ENCODE assay signal across 23 mouse cellular contexts in genomic region chr15:63446288-63446687, GRCm38 (mm10).
DNase-seq lines count a peak whose midpoint lies in the region; ATAC-seq lines count a peak whose summit lies in the region.
"Had no signal": no experiment of that assay in that cellular context is flagged by ENCODE, and none has a peak within 500 bp of the region (broad histone marks: within the 10 kb centered on the region; RNA-seq: fewer than 3 reads in every experiment).

No protein-coding gene starts in this region.

- H3K4me3 ChIP-seq in kidney, embryonic 14.5 days (ENCODE audit: low read length) = no peak overlapping the region
- no peak overlapping the region for H3K4me3 ChIP-seq in kidney, embryonic 16.5 days (ENCODE audit: low read length)
- no peak overlapping the region for H3K4me3 ChIP-seq in embryonic facial prominence, embryonic 12.5 days
- H3K4me3 ChIP-seq in embryonic facial prominence, embryonic 14.5 days (ENCODE audit: low read depth, low read length) = no peak overlapping the region
- H3K4me3 ChIP-seq: embryonic facial prominence, embryonic 15.5 days; erythroblast, embryonic 14.5 days; forebrain, embryonic 10.5 days; forebrain, embryonic 12.5 days had no signal

- H3K9me3 ChIP-seq in kidney, embryonic 14.5 days (ENCODE audit: control insufficient read depth, low read length) = 0 out of 2 replicates have a peak, but pooled peaks cover 2% of the 10 kb centered on the region
- H3K9me3 ChIP-seq in kidney, embryonic 16.5 days (ENCODE audit: low read length) = no peaks in the 10 kb centered on the region
- no peaks in the 10 kb centered on the region for H3K9me3 ChIP-seq in embryonic facial prominence, embryonic 12.5 days
- H3K9me3 ChIP-seq in embryonic facial prominence, embryonic 14.5 days (ENCODE audit: control insufficient read depth, low read length) = no peaks in the 10 kb centered on the region
- H3K9me3 ChIP-seq: embryonic facial prominence, embryonic 15.5 days; forebrain, embryonic 10.5 days; forebrain, embryonic 12.5 days had no signal

- H3K9ac ChIP-seq in kidney, embryonic 14.5 days (ENCODE audit: low read depth, low read length) = no peak overlapping the region
- no peak overlapping the region for H3K9ac ChIP-seq in kidney, embryonic 16.5 days (replicated peaks; ENCODE audit: low read length)
- H3K9ac ChIP-seq in embryonic facial prominence, embryonic 12.5 days = no peak overlapping the region
- no peak overlapping the region for H3K9ac ChIP-seq in embryonic facial prominence, embryonic 14.5 days (ENCODE audit: low read depth, low read length)
- H3K9ac ChIP-seq: embryonic facial prominence, embryonic 15.5 days; forebrain, embryonic 12.5 days had no signal

- peak; percentile 74 for ATAC-seq in kidney, embryonic 14.5 days (ENCODE audit: low FRiP score, low TSS enrichment)
- ATAC-seq in kidney, embryonic 16.5 days (ENCODE audit: low FRiP score, low TSS enrichment) = no peak
- ATAC-seq in embryonic facial prominence, embryonic 12.5 days (ENCODE audit: insufficient number of reproducible peaks, insufficient read depth, low FRiP score, low TSS enrichment) = 0 out of 2 replicates have a peak, but pooled peaks have one; percentile 47
- peak; percentile 57; the same call in 1 of the 2 replicates for ATAC-seq in embryonic facial prominence, embryonic 14.5 days (ENCODE audit: low read depth)
- ATAC-seq: forebrain, embryonic 14.5 days; forebrain, embryonic 16.5 days had no signal

- peak overlapping the region; percentile 37; the same call in 1 of the 2 replicates for H3K27ac ChIP-seq in kidney, embryonic 14.5 days (ENCODE audit: low read depth, low read length)
- H3K27ac ChIP-seq in kidney, embryonic 16.5 days (ENCODE audit: low read length) = peak overlapping the region; percentile 24; the same call in 1 of the 2 replicates
- H3K27ac ChIP-seq in embryonic facial prominence, embryonic 12.5 days = no peak overlapping the region
- no peak overlapping the region for H3K27ac ChIP-seq in embryonic facial prominence, embryonic 14.5 days (replicated peaks; ENCODE audit: low read depth, low read length)
- H3K27ac ChIP-seq: embryonic facial prominence, embryonic 15.5 days; forebrain, embryonic 10.5 days; forebrain, embryonic 12.5 days had no signal

- DNase-seq in kidney, postnatal 4 days = no peak
- DNase-seq in kidney, postnatal 10 days = no peak
- peak; percentile 37 for DNase-seq in embryonic facial prominence, embryonic 14.5 days (ENCODE audit: low spot score)
- DNase-seq in lung, postnatal 10 days = no peak
- DNase-seq: adrenal gland, adult 2 months; adrenal gland, postnatal 10 days; adrenal gland, postnatal 25 days; cerebellum, adult 11 months; cerebellum, adult 18-20 months; cerebellum, adult 8-10 months; cerebellum, adult 9-11 months; cerebellum, postnatal 14 days; cerebellum, postnatal 36 days; embryo, embryonic 11 days had no signal

- no peaks in the 10 kb centered on the region for H3K27me3 ChIP-seq in kidney, embryonic 14.5 days (ENCODE audit: control insufficient read depth, insufficient read depth, low read length)
- H3K27me3 ChIP-seq in kidney, embryonic 16.5 days (ENCODE audit: insufficient read depth, low read length) = no peaks in the 10 kb centered on the region
- H3K27me3 ChIP-seq in embryonic facial prominence, embryonic 12.5 days = no peaks in the 10 kb centered on the region
- H3K27me3 ChIP-seq in embryonic facial prominence, embryonic 14.5 days (replicated peaks; ENCODE audit: control insufficient read depth, insufficient read depth, low read length) = no peaks in the 10 kb centered on the region
- H3K27me3 ChIP-seq: embryonic facial prominence, embryonic 15.5 days; forebrain, embryonic 12.5 days had no signal

- H3K4me1 ChIP-seq in kidney, embryonic 14.5 days (ENCODE audit: control insufficient read depth, insufficient read depth, low read length) = no peaks in the 10 kb centered on the region
- 0 out of 2 replicates have a peak, but pooled peaks cover 6% of the 10 kb centered on the region for H3K4me1 ChIP-seq in kidney, embryonic 16.5 days (ENCODE audit: insufficient read depth, low read length)
- no peaks in the 10 kb centered on the region for H3K4me1 ChIP-seq in embryonic facial prominence, embryonic 12.5 days
- no peaks in the 10 kb centered on the region for H3K4me1 ChIP-seq in embryonic facial prominence, embryonic 14.5 days (ENCODE audit: control insufficient read depth, insufficient read depth, low read length)
- H3K4me1 ChIP-seq: embryonic facial prominence, embryonic 15.5 days; forebrain, embryonic 10.5 days; forebrain, embryonic 12.5 days had no signal

- H3K36me3 ChIP-seq in kidney, embryonic 14.5 days (ENCODE audit: control insufficient read depth, insufficient read depth, low read length) = no peaks in the 10 kb centered on the region
- no peaks in the 10 kb centered on the region for H3K36me3 ChIP-seq in kidney, embryonic 16.5 days (ENCODE audit: insufficient read depth, low read length)
- no peaks in the 10 kb centered on the region for H3K36me3 ChIP-seq in embryonic facial prominence, embryonic 12.5 days
- no peaks in the 10 kb centered on the region for H3K36me3 ChIP-seq in embryonic facial prominence, embryonic 14.5 days (ENCODE audit: control insufficient read depth, insufficient read depth, low read length)
- H3K36me3 ChIP-seq: embryonic facial prominence, embryonic 15.5 days; forebrain, embryonic 10.5 days; forebrain, embryonic 12.5 days had no signal

- H3K4me2 ChIP-seq in kidney, embryonic 14.5 days (replicated peaks; ENCODE audit: low read depth, low read length) = no peak overlapping the region
- H3K4me2 ChIP-seq in kidney, embryonic 16.5 days (replicated peaks; ENCODE audit: low read depth, low read length) = no peak overlapping the region
- H3K4me2 ChIP-seq in embryonic facial prominence, embryonic 12.5 days (replicated peaks) = no peak overlapping the region
- H3K4me2 ChIP-seq in embryonic facial prominence, embryonic 14.5 days (ENCODE audit: low read depth, low read length) = no peak overlapping the region
- H3K4me2 ChIP-seq: embryonic facial prominence, embryonic 15.5 days; forebrain, embryonic 12.5 days had no signal

- 48% methylated on average over 4 of the region's 4 CpGs for WGBS in kidney, embryonic 14.5 days
- 39% methylated on average over 4 of the region's 4 CpGs for WGBS in kidney, embryonic 16.5 days
- 60% methylated on average over 4 of the region's 4 CpGs for WGBS in embryonic facial prominence, embryonic 12.5 days
- WGBS in embryonic facial prominence, embryonic 14.5 days = 56% methylated on average over 4 of the region's 4 CpGs

Comparison
In these comparisons a context has a peak if more than half of its experiments do, and no peak if none do; other contexts are left out.
1. H3K27ac ChIP-seq: peak in kidney, embryonic 14.5 days (single experiment) and kidney, embryonic 16.5 days (single experiment); none in embryonic facial prominence, embryonic 12.5 days (single experiment) and embryonic facial prominence, embryonic 14.5 days (single experiment).